Mouse (Mus musculus) layer of hippocampus, postnatal 10 days (tissue): ENCODE data around the gene Psg21. TPM values are rescaled to one million over a fixed set of nuclear protein-coding genes. Genes with fewer than 3 reads are reported as not detected.
"Not testable (repeated sequence)": the region's sequence is repeated elsewhere in the genome, so short reads cannot be mapped to it uniquely, and the experiment has no call there.

ENCODE experiments used
- DNase-seq, 2 experiments: peaks; one replicate each; pipeline ENCODE4 v3.0.0; 2021; ENCODE audit warnings: low spot score in 2 of 2
- long read RNA-seq: library from polyadenylated mRNA; stranded (forward); transcript quantifications from one replicate; pipeline ENCODE4 v2.0.0, GENCODE M21; 2023
- total RNA-seq, 2 experiments: library from RNA; stranded (reverse); gene quantifications; 2 replicates each; pipeline ENCODE4 v1.2.3; 2021

Psg21 gene
- not detected for total RNA-seq
- long read RNA-seq, result 0 reads

GRCm38 (mm10) chr7:18656625-18657024 is at the start of gene Psg21:
Gene Psg21 (minus strand): TSS chr7:18656725.
- DNase-seq, result not testable (repeated sequence)

GRCm38 (mm10) chr7:18686085-18686484 is 29.6 kb upstream of the Psg21 start, which contains the start of gene Psg20:
Gene Psg20 (minus strand): TSS chr7:18686185.
- no peak for DNase-seq

- DNase-seq, result no peak
These were observed 29.1 kb upstream of the Psg21 start for GRCm38 (mm10) chr7:18685586-18685985.

GRCm38 (mm10) chr7:18679772-18680171 is 23.2 kb upstream of the Psg21 start:
- peak; percentile 26 to 42 for DNase-seq

- DNase-seq, result not testable (repeated sequence)
These were observed 29.6 kb downstream of the Psg21 start for GRCm38 (mm10) chr7:18626921-18627320.

GRCm38 (mm10) chr7:18616401-18616800 is 40.1 kb downstream of the Psg21 start, which contains the start of gene Psg23:
Gene Psg23 (minus strand): TSS chr7:18616501.
- not testable (repeated sequence) for DNase-seq

Other genes starting within 250 kb of the Psg21 start
- not detected for gene Psg28, start 224.7 kb downstream of the Psg21 start, total RNA-seq
- not detected for gene Psg26, start 172.5 kb downstream of the Psg21 start, total RNA-seq
- not detected for gene Psg25, start 124.5 kb downstream of the Psg21 start, total RNA-seq
- gene Psg27, start 89.4 kb downstream of the Psg21 start, total RNA-seq, result not detected
- gene Psg23, start 40.2 kb downstream of the Psg21 start, total RNA-seq, result not detected
- gene Psg20, start 29.5 kb upstream of the Psg21 start, total RNA-seq, result not detected
- gene Psg22, start 61.4 kb upstream of the Psg21 start, total RNA-seq, result not detected
- gene Psg19, start 141.8 kb upstream of the Psg21 start, total RNA-seq, result not detected
- not detected for gene Psg17, start 164.9 kb upstream of the Psg21 start, total RNA-seq
- gene Mill2, start 183.2 kb upstream of the Psg21 start, total RNA-seq, result 1 to 10 TPM; 1.5 to 2.2 TPM
- gene Pglyrp1, start 214.6 kb upstream of the Psg21 start, total RNA-seq, result 10 to 100 TPM; 22.0 to 27.9 TPM